Mouse (Mus musculus) forebrain, embryonic 14.5 days (tissue): ENCODE measurements at regions not wholly inside any gene's neighbourhood (a gene's known extent, or its start where the extent isn't known, plus 50 kb on each side); places are given as distances from the start of the nearest gene placed in this dataset.
A peak's percentile ranks its signal among the peaks of the same experiment; 100 is the strongest.
"Not testable (repeated sequence)": the region's sequence is repeated elsewhere in the genome, so short reads cannot be mapped to it uniquely, and the experiment has no call there.

Experiments
- ATAC-seq: fragments of 200-750 bp; cut with Nextera tagmentation; 2 replicates; pipeline ENCODE4 v1.8.0; 2017; ENCODE audit warnings: mild to moderate bottlenecking, moderate library complexity
- DNase-seq: peaks from one replicate; pipeline ENCODE4 v3.0.0-alpha.2; 2015; ENCODE audit warnings: low spot score
- H3K27ac ChIP-seq: fragments of 300-500 bp; sonication (generic); 2 replicates; pipeline ENCODE4 v1.5.1; 2014; ENCODE audit warnings: low read depth, mild to moderate bottlenecking, control low read depth, low read length, moderate library complexity
- H3K27me3 ChIP-seq: fragments of 300-500 bp; sonication (generic); replicated peaks from 2 replicates; pipeline ENCODE4 v1.6.1; 2014; ENCODE audit warnings: low read length, control low read depth, mixed read lengths; ENCODE audit not compliant: control insufficient read depth, insufficient read depth
- H3K36me3 ChIP-seq: fragments of 300-500 bp; sonication (generic); 2 replicates; pipeline ENCODE4 v1.6.1; 2014; ENCODE audit warnings: low read length, control low read depth; ENCODE audit not compliant: control insufficient read depth, insufficient read depth
- H3K4me1 ChIP-seq: fragments of 300-500 bp; sonication (generic); 2 replicates; pipeline ENCODE4 v1.6.1; 2014; ENCODE audit warnings: antibody characterized with exemption, low read length, control low read depth; ENCODE audit not compliant: control insufficient read depth, insufficient read depth
- H3K4me2 ChIP-seq: fragments of 300-500 bp; sonication (generic); 2 replicates; pipeline ENCODE4 v1.6.1; 2014; ENCODE audit warnings: mild to moderate bottlenecking, control low read depth, low read length
- H3K4me3 ChIP-seq: fragments of 300-500 bp; sonication (generic); 2 replicates; pipeline ENCODE4 v1.5.1; 2014; ENCODE audit warnings: low read depth, low read length, control low read depth
- H3K9ac ChIP-seq: fragments of 300-500 bp; sonication (generic); 2 replicates; pipeline ENCODE4 v1.6.1; 2014; ENCODE audit warnings: mild to moderate bottlenecking, low read length, control low read depth, moderate library complexity
- H3K9me3 ChIP-seq: fragments of 300-500 bp; sonication (generic); replicated peaks from 2 replicates; pipeline ENCODE4 v1.6.1; 2016; ENCODE audit warnings: low read length, control low read depth, mixed read lengths; ENCODE audit not compliant: control insufficient read depth
- WGBS: fragments of 180-500 bp; shearing (Covaris S2); extraction: QIAGEN DNeasy Blood & Tissue Kit; methylation state at CpG from one replicate; pipeline ENCODE4 v1.1.7; 2014; 5-methylcytosine and 5-hydroxymethylcytosine counted together

GRCm38 (mm10) chr3:21908828-21909227 lies 167.6 kb upstream of the Tbl1xr1 start:
- ATAC-seq, result no peak
- no peak overlapping the region for H3K4me3 ChIP-seq
- H3K4me2 ChIP-seq, result no peak overlapping the region
- 97% methylated on average over 4 of the region's 4 CpGs for WGBS
- no peaks in the 10 kb centered on the region for H3K4me1 ChIP-seq
- H3K27me3 ChIP-seq, result no peaks in the 10 kb centered on the region
- no peaks in the 10 kb centered on the region for H3K36me3 ChIP-seq
- no peak overlapping the region for H3K9ac ChIP-seq
- no peak overlapping the region for H3K27ac ChIP-seq
- H3K9me3 ChIP-seq, result no peaks in the 10 kb centered on the region
- no peak for DNase-seq

GRCm38 (mm10) chr3:21910080-21910479 lies 166.4 kb upstream of the Tbl1xr1 start:
- Histone ChIP-seq H3K4me3 (no peak overlapping the region), H3K9me3 (no peaks in the 10 kb centered on the region), H3K9ac (no peak overlapping the region), H3K27ac (no peak overlapping the region), H3K27me3 (no peaks in the 10 kb centered on the region), H3K4me1 (no peaks in the 10 kb centered on the region), H3K4me2 (no peak overlapping the region), H3K36me3 (no peaks in the 10 kb centered on the region)
- 90% methylated on average over 1 of the region's 1 CpGs for WGBS
- ATAC-seq (no peak), DNase-seq (no peak)

GRCm38 (mm10) chr3:21911071-21911470 lies 165.4 kb upstream of the Tbl1xr1 start:
- ATAC-seq, result no peak
- no peak overlapping the region for H3K4me3 ChIP-seq

GRCm38 (mm10) chr3:21917228-21917910 lies 159.1 kb upstream of the Tbl1xr1 start:
- ATAC-seq, result no peak
- Histone ChIP-seq H3K27ac (no peak overlapping the region), H3K9ac (no peak overlapping the region), H3K4me2 (no peak overlapping the region), H3K4me3 (no peak overlapping the region), H3K4me1 (no peaks in the 10 kb centered on the region), H3K36me3 (no peaks in the 10 kb centered on the region), H3K9me3 (no peaks in the 10 kb centered on the region), H3K27me3 (no peaks in the 10 kb centered on the region)
- no peak for DNase-seq
- WGBS, result 92% methylated on average over 9 of the region's 9 CpGs

More at GRCm38 (mm10) chr3:21911071-21911470, 165.4 kb upstream of the Tbl1xr1 start:
- DNase-seq, result no peak
- no peak overlapping the region for H3K9ac ChIP-seq
- H3K27me3 ChIP-seq, result no peaks in the 10 kb centered on the region
- H3K36me3 ChIP-seq, result no peaks in the 10 kb centered on the region
- no peak overlapping the region for H3K27ac ChIP-seq
- no peak overlapping the region for H3K4me2 ChIP-seq
- no peaks in the 10 kb centered on the region for H3K4me1 ChIP-seq
- no peaks in the 10 kb centered on the region for H3K9me3 ChIP-seq

GRCm38 (mm10) chr3:21918431-21918830 lies 158.0 kb upstream of the Tbl1xr1 start:
- Histone ChIP-seq H3K27me3 (no peaks in the 10 kb centered on the region), H3K9me3 (no peaks in the 10 kb centered on the region), H3K4me3 (no peak overlapping the region), H3K4me1 (no peaks in the 10 kb centered on the region), H3K4me2 (no peak overlapping the region), H3K9ac (no peak overlapping the region), H3K36me3 (no peaks in the 10 kb centered on the region), H3K27ac (no peak overlapping the region)
- DNase-seq, result no peak
- 94% methylated on average over 10 of the region's 10 CpGs for WGBS
- no peak for ATAC-seq

GRCm38 (mm10) chr3:21919931-21920330 lies 156.5 kb upstream of the Tbl1xr1 start:
- 94% methylated on average over 7 of the region's 7 CpGs for WGBS
- Histone ChIP-seq H3K4me1 (no peaks in the 10 kb centered on the region), H3K9ac (no peak overlapping the region), H3K27ac (no peak overlapping the region), H3K4me2 (no peak overlapping the region), H3K4me3 (no peak overlapping the region), H3K36me3 (no peaks in the 10 kb centered on the region), H3K9me3 (no peaks in the 10 kb centered on the region), H3K27me3 (no peaks in the 10 kb centered on the region)
- no peak for DNase-seq
- no peak for ATAC-seq

GRCm38 (mm10) chr3:21931951-21932350 lies 144.5 kb upstream of the Tbl1xr1 start:
- ATAC-seq, result no peak
- H3K36me3 ChIP-seq, result no peaks in the 10 kb centered on the region
- no peaks in the 10 kb centered on the region for H3K9me3 ChIP-seq

GRCm38 (mm10) chr3:21932696-21933095 lies 143.8 kb upstream of the Tbl1xr1 start:
- not testable (repeated sequence) for DNase-seq, H3K4me2 ChIP-seq, H3K9me3 ChIP-seq, H3K4me3 ChIP-seq, H3K9ac ChIP-seq, H3K27me3 ChIP-seq, H3K36me3 ChIP-seq, H3K27ac ChIP-seq, ATAC-seq
- peaks cover 26% of the 10 kb centered on the region for H3K4me1 ChIP-seq
- 85% methylated on average over 8 of the region's 8 CpGs for WGBS

More at GRCm38 (mm10) chr3:21931951-21932350, 144.5 kb upstream of the Tbl1xr1 start:
- WGBS, result 93% methylated on average over 6 of the region's 6 CpGs
- no peak overlapping the region for H3K4me3 ChIP-seq
- H3K4me2 ChIP-seq, result no peak overlapping the region
- H3K27ac ChIP-seq, result no peak overlapping the region
- DNase-seq, result no peak
- no peak overlapping the region for H3K9ac ChIP-seq
- H3K4me1 ChIP-seq, result peaks cover 21% of the 10 kb centered on the region
- no peaks in the 10 kb centered on the region for H3K27me3 ChIP-seq

- ATAC-seq, result peak; percentile 15
- WGBS, result 2% methylated on average over 4 of the region's 5 CpGs
These were observed 141.7 kb upstream of the Tbl1xr1 start for GRCm38 (mm10) chr3:21934731-21935271.

More at GRCm38 (mm10) chr3:21934731-21935271, 141.7 kb upstream of the Tbl1xr1 start:
- no peak overlapping the region for H3K9ac ChIP-seq
- no peaks in the 10 kb centered on the region for H3K9me3 ChIP-seq
- peak overlapping the region; percentile 50 for H3K4me2 ChIP-seq
- no peak overlapping the region for H3K4me3 ChIP-seq
- H3K27ac ChIP-seq, result peak overlapping the region; percentile 56; the same call in 1 of the 2 replicates
- DNase-seq, result peak; percentile 84
- peaks cover 28% of the 10 kb centered on the region for H3K4me1 ChIP-seq
- no peaks in the 10 kb centered on the region for H3K27me3 ChIP-seq
- H3K36me3 ChIP-seq, result no peaks in the 10 kb centered on the region
